Mouse (Mus musculus): ENCODE data around the gene Insc. TPM values are rescaled to one million over a fixed set of nuclear protein-coding genes. Genes with fewer than 3 reads are reported as not detected.

The Insc gene
- polyA plus RNA-seq, 1 experiment from 2014 or later, result 3.0 TPM

- ATAC-seq (ENCODE audit: low FRiP score, low read depth), result no peak
- no peaks in the 10 kb centered on the region for H3K36me3 ChIP-seq
- no peaks in the 10 kb centered on the region for H3K4me1 ChIP-seq
- WGBS, result 85% methylated on average over 5 of the region's 5 CpGs
- no peak overlapping the region for H3K27ac ChIP-seq
- H3K4me3 ChIP-seq, result no peak overlapping the region
- no peaks in the 10 kb centered on the region for H3K27me3 ChIP-seq
- H3K4me2 ChIP-seq (replicated peaks), result no peak overlapping the region
- H3K9ac ChIP-seq, result no peak overlapping the region
- H3K9me3 ChIP-seq, result no peaks in the 10 kb centered on the region
Measured at GRCm38 (mm10) chr7:114768516-114768915, 25.0 kb downstream of the Insc start.

DNA sequence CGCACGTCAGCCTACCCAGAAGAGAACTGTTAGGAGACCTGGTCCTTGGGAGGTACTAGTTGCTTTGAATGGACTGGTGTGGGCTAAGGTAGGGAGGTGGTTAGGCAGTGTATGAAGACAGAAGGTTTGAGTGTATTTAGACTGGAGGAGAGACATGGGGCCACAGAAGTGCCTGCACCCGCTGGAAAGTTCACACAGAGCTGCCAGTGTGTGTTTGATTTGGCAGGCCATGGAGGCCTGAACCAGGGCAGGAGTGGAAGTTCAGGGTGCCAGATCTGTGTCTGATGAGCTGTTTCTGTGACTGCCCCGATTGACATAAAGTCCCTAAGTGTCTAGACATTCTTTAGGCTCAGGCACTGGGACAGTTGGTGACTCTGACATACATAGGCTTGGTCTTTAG, 25.5 kb downstream of the Insc start:
- Histone ChIP-seq H3K36me3 (no peaks in the 10 kb centered on the region), H3K27me3 (no peaks in the 10 kb centered on the region), H3K4me3 (no peak overlapping the region), H3K27ac (no peak overlapping the region), H3K9me3 (no peaks in the 10 kb centered on the region), H3K4me2 (replicated peaks) (no peak overlapping the region), H3K4me1 (no peaks in the 10 kb centered on the region), H3K9ac (no peak overlapping the region)
- WGBS, result 84% methylated on average over 4 of the region's 4 CpGs
- ATAC-seq (ENCODE audit: low FRiP score, low read depth), result no peak

DNA sequence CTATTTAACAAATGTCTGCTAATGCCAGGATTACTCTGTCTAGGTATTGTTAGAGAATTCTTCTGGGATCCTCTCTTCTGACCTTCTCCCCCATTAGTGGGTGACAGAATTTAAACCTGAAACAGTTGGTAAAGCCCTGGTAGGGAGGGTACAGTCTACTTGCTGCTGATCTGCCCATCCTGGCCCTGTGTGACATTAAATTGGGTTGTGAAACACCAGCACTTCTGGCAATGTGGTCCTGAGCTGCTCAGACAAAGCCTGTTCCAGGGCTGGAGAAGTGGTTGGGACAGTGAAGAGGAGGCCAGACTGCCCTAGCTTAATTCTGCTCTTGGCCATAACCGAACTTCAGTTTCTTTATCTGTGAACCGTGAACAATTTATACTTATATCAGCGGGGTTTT, 27.1 kb downstream of the Insc start:
- Histone ChIP-seq H3K36me3 (no peaks in the 10 kb centered on the region), H3K9me3 (no peaks in the 10 kb centered on the region), H3K4me3 (no peak overlapping the region), H3K4me2 (replicated peaks) (no peak overlapping the region), H3K27me3 (no peaks in the 10 kb centered on the region), H3K27ac (no peak overlapping the region), H3K9ac (no peak overlapping the region), H3K4me1 (no peaks in the 10 kb centered on the region)
- WGBS, result 92% methylated on average over 3 of the region's 3 CpGs
- ATAC-seq (ENCODE audit: low FRiP score, low read depth), result no peak

DNA sequence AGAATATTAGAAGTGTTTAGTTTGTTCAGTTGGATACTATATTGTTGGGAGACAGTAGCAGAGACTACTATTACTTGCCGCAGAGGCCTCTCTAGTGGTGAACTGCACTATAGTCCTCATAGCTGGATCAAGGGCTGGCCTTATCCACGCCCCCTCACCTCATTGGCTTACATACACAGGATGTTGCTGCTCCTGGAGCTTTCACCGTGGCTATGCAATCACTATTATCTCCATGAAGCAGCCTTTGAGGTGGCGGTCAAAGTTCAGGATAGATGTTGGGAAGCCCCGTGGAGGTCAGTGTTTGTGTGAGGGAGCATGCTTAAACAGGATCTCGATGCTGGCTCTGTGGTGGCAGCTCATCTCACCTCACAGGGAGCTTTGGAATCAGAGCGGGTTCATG, 28.3 kb downstream of the Insc start:
- ATAC-seq (ENCODE audit: low FRiP score, low read depth), result no peak

GRCm38 (mm10) chr7:114773781-114774180, 30.3 kb downstream of the Insc start:
- Histone ChIP-seq H3K4me2 (replicated peaks) (no peak overlapping the region), H3K9ac (no peak overlapping the region), H3K36me3 (no peaks in the 10 kb centered on the region), H3K27ac (no peak overlapping the region), H3K4me3 (no peak overlapping the region), H3K27me3 (no peaks in the 10 kb centered on the region), H3K4me1 (no peaks in the 10 kb centered on the region), H3K9me3 (no peaks in the 10 kb centered on the region)
- peak; percentile 61; the same call in 1 of the 2 replicates for ATAC-seq (ENCODE audit: low FRiP score, low read depth)
- WGBS, result 17% methylated on average over 4 of the region's 4 CpGs

More for the DNA sequence above, 28.3 kb downstream of the Insc start:
- no peaks in the 10 kb centered on the region for H3K9me3 ChIP-seq
- H3K27ac ChIP-seq, result no peak overlapping the region
- no peaks in the 10 kb centered on the region for H3K27me3 ChIP-seq
- H3K4me2 ChIP-seq (replicated peaks), result no peak overlapping the region
- no peaks in the 10 kb centered on the region for H3K4me1 ChIP-seq
- WGBS, result 77% methylated on average over 7 of the region's 7 CpGs
- no peak overlapping the region for H3K4me3 ChIP-seq
- no peaks in the 10 kb centered on the region for H3K36me3 ChIP-seq
- H3K9ac ChIP-seq, result no peak overlapping the region

- H3K4me3 ChIP-seq, result no peak overlapping the region
- WGBS, result 78% methylated on average over 2 of the region's 2 CpGs
- H3K4me1 ChIP-seq, result no peaks in the 10 kb centered on the region
- H3K4me2 ChIP-seq (replicated peaks), result no peak overlapping the region
- H3K9me3 ChIP-seq, result no peaks in the 10 kb centered on the region
- H3K27ac ChIP-seq, result no peak overlapping the region
- no peak for ATAC-seq (ENCODE audit: low FRiP score, low read depth)
- H3K27me3 ChIP-seq, result no peaks in the 10 kb centered on the region
- H3K36me3 ChIP-seq, result no peaks in the 10 kb centered on the region
- H3K9ac ChIP-seq, result no peak overlapping the region
Measured at GRCm38 (mm10) chr7:114775856-114776255, 32.4 kb downstream of the Insc start.

DNA sequence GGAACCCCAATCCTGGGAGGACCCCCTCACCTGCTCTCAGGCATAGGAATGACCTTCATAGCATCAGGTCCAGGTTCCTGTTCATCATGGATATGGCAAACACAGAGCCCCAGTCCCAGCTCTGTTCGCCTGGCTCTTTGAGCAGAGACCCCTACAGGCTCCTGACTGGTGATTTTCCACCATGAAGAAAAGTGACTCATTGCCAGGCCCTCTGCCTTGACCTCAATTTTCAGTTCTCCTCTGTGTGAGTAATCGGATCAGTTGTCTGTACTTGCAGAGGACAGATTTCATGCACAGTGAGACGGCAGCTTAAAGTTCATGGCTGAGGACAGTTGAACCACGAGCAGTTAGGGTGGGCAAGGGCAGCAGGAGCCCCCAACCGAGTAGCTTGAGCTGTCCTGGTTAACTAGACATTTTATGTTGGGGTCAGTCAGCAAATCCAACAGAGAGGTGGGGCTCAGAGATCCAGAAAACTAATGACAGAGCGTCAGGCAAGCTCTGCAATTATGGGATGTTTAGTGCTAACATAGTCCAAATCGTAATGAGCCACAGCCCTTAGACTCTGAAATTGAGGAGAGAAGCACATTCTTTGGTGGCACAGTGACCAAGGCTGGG, 34.8 kb downstream of the Insc start:
- Histone ChIP-seq H3K4me3 (no peak overlapping the region), H3K4me1 (no peaks in the 10 kb centered on the region), H3K27me3 (no peaks in the 10 kb centered on the region), H3K4me2 (replicated peaks) (no peak overlapping the region), H3K27ac (no peak overlapping the region), H3K9me3 (no peaks in the 10 kb centered on the region), H3K9ac (no peak overlapping the region), H3K36me3 (no peaks in the 10 kb centered on the region)
- 79% methylated on average over 7 of the region's 7 CpGs for WGBS
- no peak for ATAC-seq (ENCODE audit: low FRiP score, low read depth)

- H3K9ac ChIP-seq, result no peak overlapping the region
- no peaks in the 10 kb centered on the region for H3K9me3 ChIP-seq
- ATAC-seq (ENCODE audit: low FRiP score, low read depth), result no peak
- no peak overlapping the region for H3K4me3 ChIP-seq
- H3K4me1 ChIP-seq, result no peaks in the 10 kb centered on the region
- H3K27me3 ChIP-seq, result no peaks in the 10 kb centered on the region
- H3K36me3 ChIP-seq, result no peaks in the 10 kb centered on the region
- WGBS, result 42% methylated on average over 8 of the region's 8 CpGs
- no peak overlapping the region for H3K27ac ChIP-seq
- no peak overlapping the region for H3K4me2 ChIP-seq (replicated peaks)
Measured at GRCm38 (mm10) chr7:114779056-114779660, 35.7 kb downstream of the Insc start.

- Histone ChIP-seq H3K36me3 (no peaks in the 10 kb centered on the region), H3K9me3 (no peaks in the 10 kb centered on the region)
- 81% methylated on average over 3 of the region's 3 CpGs for WGBS
Measured at GRCm38 (mm10) chr7:114783291-114783690, 39.8 kb downstream of the Insc start.

DNA sequence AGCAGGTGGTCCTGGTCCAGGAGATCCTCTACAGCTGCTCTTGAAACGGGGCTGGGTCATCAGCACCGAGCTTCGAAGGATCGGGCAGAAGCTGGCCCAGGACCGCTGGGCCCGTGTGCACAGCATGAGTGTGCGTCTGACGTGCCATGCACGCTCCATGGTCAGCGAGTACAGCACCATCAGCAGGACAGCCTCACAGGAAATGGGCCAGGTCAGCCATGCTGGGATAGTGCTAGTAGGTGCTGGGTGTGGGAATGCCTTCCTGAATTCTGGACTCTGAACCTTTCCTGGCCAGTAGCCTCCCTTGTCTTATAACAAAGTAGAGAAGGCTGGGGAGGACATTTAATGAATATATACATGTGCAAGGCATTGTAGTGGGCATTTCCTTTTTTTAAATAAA, 47.6 kb downstream of the Insc start:
- H3K36me3 ChIP-seq, result no peaks in the 10 kb centered on the region
- ATAC-seq (ENCODE audit: low FRiP score, low read depth), result no peak
- H3K27me3 ChIP-seq, result no peaks in the 10 kb centered on the region
- H3K4me3 ChIP-seq, result no peak overlapping the region
- H3K9ac ChIP-seq, result no peak overlapping the region
- no peak overlapping the region for H3K4me2 ChIP-seq (replicated peaks)
- no peaks in the 10 kb centered on the region for H3K9me3 ChIP-seq
- WGBS, result 91% methylated on average over 10 of the region's 10 CpGs
- peaks cover 5% of the 10 kb centered on the region; the same call in 1 of the 2 replicates for H3K4me1 ChIP-seq
- H3K27ac ChIP-seq, result no peak overlapping the region

More at GRCm38 (mm10) chr7:114783291-114783690, 39.8 kb downstream of the Insc start:
- Histone ChIP-seq H3K4me3 (no peak overlapping the region), H3K4me1 (no peaks in the 10 kb centered on the region), H3K27ac (no peak overlapping the region), H3K27me3 (no peaks in the 10 kb centered on the region), H3K4me2 (replicated peaks) (no peak overlapping the region), H3K9ac (no peak overlapping the region)
- no peak for ATAC-seq (ENCODE audit: low FRiP score, low read depth)

DNA sequence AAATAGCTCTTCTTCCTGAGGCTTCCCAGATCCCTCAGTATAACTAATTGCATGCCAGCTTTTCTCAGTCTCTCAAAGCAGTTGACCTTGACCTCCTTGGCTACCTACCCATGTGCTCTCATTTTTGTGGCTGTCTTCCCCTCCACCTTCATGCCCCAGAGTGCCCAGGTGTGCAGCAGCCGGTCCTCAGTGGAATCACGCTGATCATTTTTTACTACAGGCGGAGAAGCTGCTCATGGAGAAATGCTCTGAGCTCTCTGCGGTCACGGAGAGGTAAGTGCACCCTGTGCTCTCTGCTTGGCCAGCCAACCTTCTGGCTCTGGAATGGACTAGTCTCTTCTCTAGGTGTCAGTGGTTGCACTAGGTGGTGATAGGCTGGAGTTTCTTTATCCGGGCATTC, 48.5 kb downstream of the Insc start:
- H3K4me2 ChIP-seq (replicated peaks), result no peak overlapping the region
- H3K4me1 ChIP-seq, result peaks cover 5% of the 10 kb centered on the region; the same call in 1 of the 2 replicates
- no peak overlapping the region for H3K9ac ChIP-seq
- 77% methylated on average over 6 of the region's 6 CpGs for WGBS
- no peaks in the 10 kb centered on the region for H3K9me3 ChIP-seq
- H3K27ac ChIP-seq, result no peak overlapping the region
- no peaks in the 10 kb centered on the region for H3K36me3 ChIP-seq
- no peak for ATAC-seq (ENCODE audit: low FRiP score, low read depth)
- H3K27me3 ChIP-seq, result no peaks in the 10 kb centered on the region
- H3K4me3 ChIP-seq, result no peak overlapping the region

DNA sequence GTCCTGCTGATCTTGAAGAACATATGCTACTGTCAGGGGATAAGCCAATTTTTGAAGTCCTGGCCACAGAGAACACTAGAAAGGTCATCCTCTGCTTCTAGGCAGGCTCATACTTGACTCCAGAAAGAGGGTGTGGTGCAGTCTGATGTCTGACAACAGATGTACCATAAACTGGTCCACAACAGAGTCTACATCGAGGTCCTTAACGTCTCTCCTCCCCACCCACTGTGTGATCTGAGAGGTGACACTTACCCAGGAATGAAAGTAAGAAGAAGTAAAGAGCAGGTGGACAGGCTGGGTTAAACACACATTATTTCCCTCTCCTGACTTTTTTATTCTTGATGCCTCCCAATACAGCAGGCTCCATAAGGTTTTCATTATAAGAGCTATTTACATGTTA, 50.9 kb downstream of the Insc start:
- Histone ChIP-seq H3K9me3 (no peaks in the 10 kb centered on the region), H3K4me3 (no peak overlapping the region), H3K9ac (no peak overlapping the region), H3K4me2 (replicated peaks) (no peak overlapping the region), H3K4me1 (peaks cover 5% of the 10 kb centered on the region; the same call in 1 of the 2 replicates), H3K36me3 (no peaks in the 10 kb centered on the region), H3K27ac (no peak overlapping the region), H3K27me3 (no peaks in the 10 kb centered on the region)
- ATAC-seq (ENCODE audit: low FRiP score, low read depth), result no peak
- 47% methylated on average over 2 of the region's 2 CpGs for WGBS

DNA sequence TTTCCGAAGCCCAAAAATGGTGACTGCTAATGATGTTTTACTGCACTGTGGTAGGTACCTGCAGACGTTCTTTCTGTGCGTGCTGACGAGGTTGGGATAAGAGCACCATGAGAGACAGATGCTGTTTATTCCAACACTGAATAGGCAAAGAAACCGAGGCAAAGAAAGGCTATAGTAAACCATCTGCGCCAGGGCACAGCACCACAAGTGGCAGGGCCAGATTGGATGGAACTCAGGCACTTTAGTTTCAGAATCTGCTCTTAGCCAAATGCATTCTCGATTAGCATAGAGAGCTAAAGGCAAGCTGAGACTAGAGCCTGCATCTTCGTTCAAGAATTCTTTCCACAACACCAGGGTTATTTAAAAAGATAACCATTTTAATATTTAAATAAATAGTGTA, 59.1 kb downstream of the Insc start:
- WGBS, result 79% methylated on average over 8 of the region's 8 CpGs

More for the DNA sequence above, 59.1 kb downstream of the Insc start:
- H3K27me3 ChIP-seq, result no peaks in the 10 kb centered on the region
- H3K4me3 ChIP-seq, result no peak overlapping the region
- no peak for ATAC-seq (ENCODE audit: low FRiP score, low read depth)
- no peak overlapping the region for H3K9ac ChIP-seq
- no peaks in the 10 kb centered on the region for H3K36me3 ChIP-seq
- no peak overlapping the region for H3K27ac ChIP-seq
- H3K4me1 ChIP-seq, result no peaks in the 10 kb centered on the region
- H3K4me2 ChIP-seq (replicated peaks), result no peak overlapping the region
- H3K9me3 ChIP-seq, result no peaks in the 10 kb centered on the region

All from limb, embryonic 13.5 days (tissue).